Mouse (Mus musculus) adrenal gland, postnatal 10 days (tissue): ENCODE data around the gene Ptprg. TPM values are rescaled to one million over a fixed set of nuclear protein-coding genes. Genes with fewer than 3 reads are reported as not detected.
"Not testable (repeated sequence)": the region's sequence is repeated elsewhere in the genome, so short reads cannot be mapped to it uniquely, and the experiment has no call there.

Experiments used
- DNase-seq: peaks from one replicate; pipeline ENCODE4 v3.0.0; 2021; ENCODE audit warnings: mixed read lengths
- total RNA-seq, 2 experiments: library from RNA; stranded (reverse); gene quantifications; 2 replicates each; pipeline ENCODE4 v1.2.3; 2021

Gene Ptprg
- total RNA-seq, 2 experiments from 2014 or later = 89.9 to 96.8 TPM

DNA sequence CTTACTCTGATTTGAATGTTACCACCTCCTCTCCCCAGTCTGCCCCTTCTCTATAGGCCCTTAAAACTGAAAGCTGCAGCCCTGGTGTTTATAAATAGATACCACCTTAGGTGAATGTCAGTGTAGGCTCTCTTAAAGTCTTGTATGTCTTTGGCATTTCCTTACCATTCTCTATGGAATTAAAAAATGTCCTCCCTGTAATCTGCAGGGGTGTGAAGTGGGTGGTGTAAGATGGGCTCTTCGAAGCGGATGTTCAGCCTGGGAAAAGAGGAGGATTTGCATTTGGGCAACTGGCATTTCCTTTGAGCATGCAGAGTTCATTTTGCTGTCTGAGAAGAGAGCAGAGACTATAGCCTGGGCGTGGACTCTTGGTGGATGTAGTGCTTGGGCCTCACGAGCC is 201.3 kb downstream of the Ptprg start:
- DNase-seq = no peak

DNA sequence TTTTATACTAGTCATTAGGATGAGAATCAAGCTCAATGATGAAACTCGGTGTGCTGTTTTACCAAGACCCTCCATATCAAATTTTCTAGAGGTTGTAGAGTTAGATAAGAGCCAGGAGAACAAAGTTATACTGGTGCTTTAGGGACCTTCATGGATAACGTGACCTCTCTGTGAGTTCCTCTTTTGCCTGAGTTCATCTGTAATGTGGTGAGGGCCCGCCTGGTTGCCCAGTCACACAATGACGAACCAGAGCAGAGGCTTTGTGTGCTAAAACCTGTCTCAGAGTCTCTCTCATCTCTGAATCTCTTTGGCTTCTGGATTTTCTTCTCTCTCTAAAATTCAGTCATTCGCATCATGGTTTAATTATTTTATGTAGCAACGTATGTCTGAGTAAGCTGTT is 204.9 kb downstream of the Ptprg start:
- DNase-seq = no peak

- DNase-seq = no peak
Observed at GRCm38 (mm10) chr14:11759356-11759755, 206.0 kb downstream of the Ptprg start.

DNA sequence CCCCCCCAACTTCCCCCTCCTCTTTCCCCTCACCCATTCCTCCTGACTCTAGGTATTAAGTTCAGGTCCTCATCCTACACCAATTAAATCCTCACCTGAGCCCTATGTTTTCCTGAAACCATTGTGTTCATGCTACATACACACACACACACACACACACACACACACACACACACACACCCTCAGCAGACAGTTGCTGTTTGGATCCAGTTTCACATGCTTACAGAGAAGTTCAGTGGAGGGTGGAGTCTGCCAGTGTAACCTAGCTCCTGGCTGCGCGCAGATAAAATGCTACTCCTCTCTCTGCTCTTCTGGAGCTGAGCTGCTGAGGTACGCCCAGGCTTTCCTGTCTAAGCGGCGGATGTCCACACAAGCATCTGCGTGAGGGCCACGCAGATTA is 209.7 kb downstream of the Ptprg start:
- DNase-seq = no peak

- no peak for DNase-seq
Observed at GRCm38 (mm10) chr14:11772736-11773135, 219.4 kb downstream of the Ptprg start.

DNA sequence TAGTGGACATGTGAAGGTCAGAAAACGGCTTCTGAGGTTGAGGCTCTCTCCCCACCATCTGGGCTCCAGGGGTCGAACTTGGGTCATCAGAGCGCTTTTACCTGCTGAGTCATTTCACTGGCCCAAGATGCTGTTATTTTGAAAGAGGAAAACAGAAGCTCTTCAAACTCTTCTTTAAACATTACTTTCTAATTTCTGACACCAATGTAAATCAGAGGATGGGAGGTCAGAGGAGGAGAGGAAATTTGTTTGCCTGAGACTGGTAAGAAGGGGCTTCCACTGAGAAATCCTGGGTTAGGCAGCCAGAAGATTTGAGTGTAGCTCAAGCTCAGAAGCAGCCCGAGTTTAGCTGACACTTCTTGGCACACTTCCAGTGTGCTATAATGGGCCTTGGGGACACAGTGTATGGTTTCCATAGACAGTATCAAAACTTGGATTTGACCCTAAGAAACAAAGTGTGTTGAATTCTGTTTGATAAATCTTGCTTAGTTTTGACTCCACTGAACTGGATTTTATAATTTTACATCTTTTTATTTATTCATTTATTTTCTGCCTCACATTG is 221.2 kb downstream of the Ptprg start:
- peak; percentile 26 for DNase-seq

GRCm38 (mm10) chr14:11775204-11775603 is 221.9 kb downstream of the Ptprg start:
- DNase-seq = peak; percentile 71

DNA sequence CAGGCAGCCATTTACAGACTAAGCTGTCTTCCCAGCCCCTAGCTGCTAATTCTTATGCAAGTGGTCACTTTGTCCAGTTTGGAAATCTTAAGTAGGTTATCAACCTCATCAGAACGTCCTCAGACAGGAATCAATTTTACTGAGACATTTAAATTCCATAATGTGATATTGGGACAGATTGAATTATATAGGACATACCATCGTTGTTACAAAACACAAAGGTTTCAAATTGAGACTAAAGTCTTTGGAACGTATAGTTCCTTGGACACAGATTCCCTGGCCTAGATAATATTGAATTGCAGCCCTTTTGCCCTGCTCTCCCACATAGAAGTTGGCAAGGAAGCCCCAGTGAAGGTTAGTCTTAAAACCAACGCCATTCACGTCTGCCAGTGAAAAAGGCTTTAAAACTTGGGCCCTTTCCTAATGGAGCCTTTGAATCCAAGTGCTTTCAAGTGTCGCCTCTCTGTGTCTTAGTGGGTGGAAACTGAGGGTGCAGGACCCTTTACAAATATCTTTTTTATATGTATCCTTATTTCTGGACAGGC is 222.7 kb downstream of the Ptprg start:
- DNase-seq = no peak

DNA sequence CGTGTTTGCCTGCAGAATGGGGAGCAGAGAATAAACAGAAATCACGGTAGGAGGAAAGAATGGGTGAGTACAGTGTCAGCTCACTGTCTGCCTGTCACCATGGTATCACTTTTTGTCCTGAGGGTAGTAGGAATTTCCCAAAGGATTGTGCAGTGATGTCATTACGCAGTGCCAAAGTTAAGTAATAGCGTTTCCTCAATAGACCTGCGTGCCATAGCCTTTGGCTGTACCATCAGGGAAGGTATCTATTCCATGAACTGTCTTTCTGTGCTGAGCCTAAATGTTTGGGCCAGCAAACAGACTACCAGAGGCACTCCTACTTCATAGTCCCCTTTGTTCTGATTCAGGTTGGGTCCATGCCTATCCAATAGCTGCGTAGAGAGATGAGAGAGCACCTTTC is 223.2 kb downstream of the Ptprg start:
- DNase-seq = no peak

DNA sequence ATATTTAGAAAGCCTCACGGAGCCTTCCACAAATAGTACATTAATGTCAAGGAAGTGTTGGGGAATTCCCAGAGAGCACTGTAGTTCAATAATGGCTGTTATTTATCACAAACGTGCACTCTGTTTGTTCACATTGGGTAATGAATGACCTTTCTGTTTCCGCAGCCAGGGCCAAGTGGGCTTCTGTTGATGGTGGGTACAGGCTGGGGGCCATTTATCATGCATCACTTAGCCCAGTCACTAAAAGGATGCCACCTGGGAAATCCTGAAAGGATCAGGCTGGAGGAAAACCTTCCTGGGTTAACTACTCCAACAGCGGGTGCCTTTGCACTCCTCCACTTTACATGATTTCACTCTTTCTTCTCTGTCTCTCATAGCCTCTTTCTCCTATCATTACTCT is 237.9 kb downstream of the Ptprg start:
- DNase-seq = no peak

- DNase-seq = no peak
Observed at GRCm38 (mm10) chr14:11793847-11794246, 240.5 kb downstream of the Ptprg start.

DNA sequence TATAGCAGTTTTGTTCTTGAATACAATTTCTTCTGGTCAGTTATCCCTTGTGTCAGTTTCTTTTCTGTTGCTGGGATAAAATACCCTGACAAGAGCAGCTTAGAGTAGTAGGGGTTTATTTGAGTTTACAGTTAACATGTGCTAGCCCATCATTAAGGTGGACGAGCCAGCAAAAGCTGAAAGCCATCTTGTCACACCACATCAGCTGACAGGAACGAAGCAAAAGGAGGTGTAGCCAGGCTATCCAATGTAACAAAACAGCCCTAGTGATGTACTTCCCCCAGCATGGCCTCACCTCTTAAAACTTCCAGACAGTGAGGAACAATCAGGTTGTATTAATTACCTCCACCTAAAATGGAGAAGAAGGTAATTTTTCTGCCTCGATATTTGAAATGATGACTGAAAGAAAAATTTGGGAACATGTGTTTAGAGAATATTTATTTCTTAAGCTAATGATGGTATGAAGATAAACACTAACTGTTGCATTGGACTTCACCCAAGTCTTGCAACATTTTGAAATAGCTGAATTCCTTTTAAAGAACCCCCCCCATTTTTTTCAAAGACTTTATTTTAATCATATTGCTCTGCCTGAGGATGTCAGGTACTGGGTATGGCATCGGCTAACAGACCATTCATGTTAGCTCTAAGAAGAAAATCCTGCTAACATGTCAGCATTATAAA is 249.2 kb downstream of the Ptprg start:
- no peak for DNase-seq

GRCm38 (mm10) chr14:11806674-11807073 is 253.3 kb downstream of the Ptprg start:
- DNase-seq = no peak

GRCm38 (mm10) chr14:11807465-11807864 is 254.1 kb downstream of the Ptprg start:
- DNase-seq = no peak

DNA sequence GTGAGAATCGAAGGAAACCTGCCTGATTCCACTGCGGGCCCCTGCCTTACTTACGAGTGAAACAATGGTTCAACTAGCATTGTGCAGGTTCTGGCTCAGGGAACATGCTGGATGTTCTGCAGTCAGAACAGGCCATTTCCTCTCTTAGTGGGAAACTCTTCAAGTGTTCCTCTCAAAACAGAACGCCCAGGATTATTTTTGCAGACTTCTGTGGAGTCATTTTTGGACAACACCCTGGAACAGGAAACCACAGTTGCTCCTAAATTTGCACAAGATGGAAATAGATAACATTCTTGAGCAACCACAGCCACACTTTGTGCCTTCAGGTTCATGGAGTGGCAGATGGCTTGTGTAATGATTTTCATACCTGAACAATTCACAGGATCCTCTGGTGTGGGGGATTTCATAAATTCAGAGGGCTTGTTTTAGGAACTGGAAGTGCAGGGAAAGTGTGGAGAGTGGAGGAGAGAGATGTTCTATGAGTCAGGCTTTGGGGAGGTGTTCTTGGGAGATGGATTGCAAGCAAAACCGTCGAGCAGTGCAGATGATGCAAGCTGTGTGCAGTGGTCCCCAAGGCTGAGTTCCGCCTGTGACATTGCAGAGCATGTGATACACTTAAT is 257.9 kb downstream of the Ptprg start:
- DNase-seq = peak; percentile 33

GRCm38 (mm10) chr14:11812291-11812690 is 259.0 kb downstream of the Ptprg start:
- no peak for DNase-seq

DNA sequence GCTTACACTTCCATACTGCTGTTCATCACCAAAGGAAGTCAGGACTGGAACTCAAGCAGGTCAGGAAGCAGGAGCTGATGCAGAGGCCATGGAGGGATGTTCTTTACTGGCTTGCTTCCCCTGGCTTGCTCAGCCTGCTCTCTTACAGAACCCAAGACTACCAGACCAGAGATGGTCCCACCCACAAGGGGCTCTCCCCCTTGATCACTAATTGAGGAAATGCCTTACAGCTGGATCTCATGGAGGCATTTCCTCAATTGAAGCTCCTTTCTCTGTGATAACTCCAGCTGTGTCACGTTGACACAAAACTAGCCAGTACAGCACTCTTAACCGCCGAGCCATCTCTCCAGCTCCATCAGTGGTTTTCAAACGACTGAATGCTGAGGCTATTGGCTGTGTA is 261.5 kb downstream of the Ptprg start:
- DNase-seq = not testable (repeated sequence)

- DNase-seq = no peak
Observed at GRCm38 (mm10) chr14:11817236-11817635, 263.9 kb downstream of the Ptprg start.

DNA sequence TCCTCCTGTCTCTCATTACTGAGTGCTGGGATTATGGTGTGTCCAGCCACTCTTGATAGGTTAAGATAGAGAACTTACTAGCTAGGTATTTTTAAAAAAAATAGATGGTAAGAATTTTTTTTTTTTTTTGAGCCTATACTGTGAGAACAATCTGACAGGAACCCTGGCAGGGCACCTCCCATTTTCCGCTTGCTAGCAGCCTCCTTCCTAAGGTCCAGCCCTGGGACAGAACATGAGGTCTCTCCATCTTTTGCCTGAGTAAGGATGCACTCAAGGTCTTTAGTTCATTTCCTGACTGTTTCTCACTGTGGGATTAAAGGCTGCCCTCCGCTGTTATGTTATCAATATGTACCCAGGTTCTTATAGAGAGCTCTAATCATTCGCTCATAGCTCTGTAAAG is 264.7 kb downstream of the Ptprg start:
- DNase-seq = no peak

DNA sequence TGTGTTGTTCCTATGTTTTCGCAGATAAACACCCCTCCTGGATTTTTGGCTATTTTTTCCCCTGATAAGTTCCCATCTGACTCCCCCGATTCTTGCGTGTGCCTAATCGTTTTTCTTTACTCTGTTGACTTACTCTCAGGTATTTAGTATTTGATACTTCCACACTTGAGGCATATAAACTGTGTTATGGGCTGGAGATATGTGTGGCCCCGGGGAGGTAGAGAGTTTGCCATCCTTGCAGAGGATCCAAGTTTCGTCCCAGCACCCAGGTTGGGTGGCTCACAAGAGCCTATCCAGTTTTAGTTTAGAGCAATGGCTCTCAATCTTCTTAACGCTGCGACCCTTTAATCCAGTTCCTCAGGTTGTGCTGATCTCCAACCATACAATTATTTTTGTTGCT is 265.4 kb downstream of the Ptprg start:
- DNase-seq = no peak

DNA sequence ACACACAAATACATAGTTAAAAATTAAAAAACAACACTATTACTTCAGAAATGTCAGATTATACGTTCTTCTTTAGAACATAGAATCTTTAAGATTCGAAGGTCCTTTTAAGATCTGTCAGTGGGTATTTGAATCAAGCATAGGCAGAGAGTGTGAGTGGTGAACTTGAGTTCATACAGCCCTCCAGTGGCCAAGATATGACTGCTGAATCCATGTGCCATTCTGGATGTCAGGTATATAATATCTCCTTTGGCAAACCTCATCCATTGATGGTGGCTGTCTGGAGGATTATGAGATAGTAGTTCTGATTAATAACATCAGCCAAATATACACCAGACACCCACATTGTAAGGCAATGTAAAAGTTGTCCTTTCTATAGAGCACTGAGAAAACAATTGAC is 266.0 kb downstream of the Ptprg start:
- DNase-seq = no peak

DNA sequence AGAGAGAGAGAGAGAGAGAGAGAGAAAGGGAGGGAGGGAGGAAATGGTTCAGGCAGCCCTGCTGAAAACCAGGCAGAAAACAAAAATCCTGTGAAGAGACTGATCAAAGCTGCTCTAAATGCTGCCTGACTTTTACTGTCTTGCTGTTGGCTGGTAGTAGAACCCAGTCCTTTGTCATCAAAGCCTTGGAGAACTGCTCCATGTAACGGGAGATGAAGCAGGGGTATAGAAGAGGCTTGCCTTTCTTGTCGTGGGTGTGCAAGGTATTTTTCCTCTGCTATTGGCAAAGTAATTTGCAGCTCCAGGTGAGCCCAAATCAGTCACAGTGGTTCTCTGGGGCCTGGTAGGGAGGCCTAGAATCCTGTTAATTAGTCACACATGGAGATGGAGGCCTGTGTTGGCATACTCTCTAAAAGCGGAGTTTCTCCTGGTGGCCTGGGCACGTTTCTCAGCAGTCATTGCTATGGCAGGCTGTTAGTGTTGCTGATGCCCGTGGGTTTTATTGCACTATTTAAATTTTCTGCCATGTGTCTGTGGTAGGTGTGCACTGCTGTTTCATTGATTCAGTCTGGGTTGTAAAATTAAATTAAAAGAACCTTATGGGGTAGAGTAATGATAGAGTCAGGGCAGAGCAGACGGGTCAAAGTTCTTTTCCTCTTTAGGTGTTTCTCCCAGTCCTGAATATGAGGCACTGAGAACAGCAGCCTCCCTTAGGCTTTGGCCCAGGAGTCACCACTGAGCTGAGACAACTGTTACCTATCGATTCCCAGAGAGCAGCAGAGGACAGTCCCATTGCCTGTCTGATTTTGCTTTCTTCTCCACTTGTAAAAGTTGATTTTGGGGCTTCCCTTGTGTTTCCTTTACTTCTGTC is 269.7 kb downstream of the Ptprg start:
- DNase-seq = no peak

- no peak for DNase-seq
Observed at GRCm38 (mm10) chr14:11823701-11824095, 270.4 kb downstream of the Ptprg start.
